Mouse (Mus musculus) cerebellum, adult 11-12 months (tissue): Measurements from ENCODE around the gene Shb.

Experiments
- DNase-seq: peaks from one replicate; pipeline ENCODE4 v3.0.0; 2022

The Shb gene

GRCm38 (mm10) chr4:45503380-45503779 is 28.9 kb downstream of the Shb start:
- no peak for DNase-seq

- no peak for DNase-seq
Observed at GRCm38 (mm10) chr4:45502002-45502401, 30.3 kb downstream of the Shb start.

GRCm38 (mm10) chr4:45500381-45500780 is 31.9 kb downstream of the Shb start:
- DNase-seq, result no peak

- DNase-seq, result no peak
Observed at GRCm38 (mm10) chr4:45499556-45499955, 32.7 kb downstream of the Shb start.

- no peak for DNase-seq
Observed at GRCm38 (mm10) chr4:45499081-45499480, 33.2 kb downstream of the Shb start.

- DNase-seq, result no peak
Observed at GRCm38 (mm10) chr4:45498345-45498744, 33.9 kb downstream of the Shb start.

GRCm38 (mm10) chr4:45497282-45497681 is 35.0 kb downstream of the Shb start:
- no peak for DNase-seq

- DNase-seq, result no peak
Observed at GRCm38 (mm10) chr4:45495531-45496201, 36.6 kb downstream of the Shb start.

- DNase-seq, result no peak
Observed at GRCm38 (mm10) chr4:45493786-45494400, 38.4 kb downstream of the Shb start.

- no peak for DNase-seq
Observed at GRCm38 (mm10) chr4:45493118-45493517, 39.2 kb downstream of the Shb start.

- no peak for DNase-seq
Observed at GRCm38 (mm10) chr4:45492681-45493081, 39.6 kb downstream of the Shb start.

GRCm38 (mm10) chr4:45491685-45492601 is 40.3 kb downstream of the Shb start:
- DNase-seq, result no peak

- DNase-seq, result no peak
Observed at GRCm38 (mm10) chr4:45491119-45491679, 41.1 kb downstream of the Shb start.

- no peak for DNase-seq
Observed at GRCm38 (mm10) chr4:45490036-45490752, 42.1 kb downstream of the Shb start.

GRCm38 (mm10) chr4:45489141-45490035 is 42.9 kb downstream of the Shb start:
- DNase-seq, result peak; percentile 19

- no peak for DNase-seq
Observed at GRCm38 (mm10) chr4:45487681-45488081, 44.6 kb downstream of the Shb start.

- DNase-seq, result no peak
Observed at GRCm38 (mm10) chr4:45485024-45485423, 47.2 kb downstream of the Shb start.

GRCm38 (mm10) chr4:45483271-45484245 is 48.7 kb downstream of the Shb start:
- no peak for DNase-seq

- no peak for DNase-seq
Observed at GRCm38 (mm10) chr4:45482271-45482670, 50.0 kb downstream of the Shb start.

GRCm38 (mm10) chr4:45481431-45481830 is 50.8 kb downstream of the Shb start:
- DNase-seq, result no peak
